Mouse (Mus musculus) forebrain, embryonic 16.5 days (tissue): ENCODE data around the gene Rbms1. TPM values are rescaled to one million over a fixed set of nuclear protein-coding genes. Genes with fewer than 3 reads are reported as not detected.

Experiments used
- ATAC-seq: fragments of 200-750 bp; cut with Nextera tagmentation; 2 replicates; pipeline ENCODE4 v1.8.0; 2017; ENCODE audit warnings: mild to moderate bottlenecking, moderate library complexity
- H3K27ac ChIP-seq: fragments of 300-500 bp; sonication (generic); 2 replicates; pipeline ENCODE4 v1.5.1; 2014; ENCODE audit warnings: low read length, control low read depth
- H3K27me3 ChIP-seq: fragments of 300-500 bp; sonication (generic); replicated peaks from 2 replicates; pipeline ENCODE4 v1.6.1; 2014; ENCODE audit warnings: low read length; ENCODE audit not compliant: control insufficient read depth, insufficient read depth
- H3K36me3 ChIP-seq: fragments of 300-500 bp; sonication (generic); 2 replicates; pipeline ENCODE4 v1.6.1; 2014; ENCODE audit not compliant: control insufficient read depth, insufficient read depth
- H3K4me1 ChIP-seq: fragments of 300-500 bp; sonication (generic); replicated peaks from 2 replicates; pipeline ENCODE4 v1.6.1; 2014; ENCODE audit warnings: low read length; ENCODE audit not compliant: control insufficient read depth, insufficient read depth
- H3K4me2 ChIP-seq: fragments of 300-500 bp; sonication (generic); 2 replicates; pipeline ENCODE4 v1.6.1; 2014; ENCODE audit warnings: mild to moderate bottlenecking, low read length, control low read depth
- H3K4me3 ChIP-seq: fragments of 300-500 bp; sonication (generic); replicated peaks from 2 replicates; pipeline ENCODE4 v1.5.1; 2014; ENCODE audit warnings: mild to moderate bottlenecking, low read length, control low read depth
- H3K9ac ChIP-seq: fragments of 300-500 bp; sonication (generic); replicated peaks from 2 replicates; pipeline ENCODE4 v1.6.1; 2014; ENCODE audit warnings: low read depth, low read length, control low read depth
- H3K9me3 ChIP-seq: fragments of 300-500 bp; sonication (generic); 2 replicates; pipeline ENCODE4 v1.6.1; 2016; ENCODE audit warnings: low read length; ENCODE audit not compliant: control insufficient read depth
- WGBS: fragments of 180-500 bp; shearing (Covaris S2); extraction: QIAGEN DNeasy Blood & Tissue Kit; methylation state at CpG from one replicate; pipeline ENCODE4 v1.1.7; 2014; 5-methylcytosine and 5-hydroxymethylcytosine counted together
- polyA plus RNA-seq: library from polyadenylated mRNA; unstranded; fragments of >200 nt; fragmentation: Nextera tagmentation; extraction: Ambion mirVana; gene quantifications from 2 replicates; pipeline ENCODE4 v1.2.1, GENCODE M21; 2015

The Rbms1 gene
- polyA plus RNA-seq, 1 experiment from 2014 or later = 23.8 TPM

- Histone ChIP-seq H3K27ac (no peak overlapping the region), H3K4me3 (no peak overlapping the region), H3K27me3 (no peaks in the 10 kb centered on the region), H3K4me1 (peaks cover 8% of the 10 kb centered on the region), H3K9me3 (no peaks in the 10 kb centered on the region), H3K36me3 (no peaks in the 10 kb centered on the region), H3K4me2 (no peak overlapping the region), H3K9ac (no peak overlapping the region)
- ATAC-seq = no peak
- WGBS = 79% methylated on average over 2 of the region's 2 CpGs
Measured at GRCm38 (mm10) chr2:60724660-60725059, 238.3 kb downstream of the Rbms1 start.

- no peaks in the 10 kb centered on the region for H3K36me3 ChIP-seq
- peak; percentile 24 for ATAC-seq
- H3K4me3 ChIP-seq = no peak overlapping the region
- H3K4me1 ChIP-seq = peaks cover 8% of the 10 kb centered on the region
- no peak overlapping the region for H3K9ac ChIP-seq
- no peak overlapping the region for H3K27ac ChIP-seq
- peak overlapping the region; percentile 15; the same call in 1 of the 2 replicates for H3K4me2 ChIP-seq
- no peaks in the 10 kb centered on the region for H3K9me3 ChIP-seq
- 79% methylated on average over 3 of the region's 3 CpGs for WGBS
- peaks cover 7% of the 10 kb centered on the region for H3K27me3 ChIP-seq
Measured at GRCm38 (mm10) chr2:60722967-60723366, 240.0 kb downstream of the Rbms1 start.

GRCm38 (mm10) chr2:60722514-60722913, 240.5 kb downstream of the Rbms1 start, which contains the start of gene Itgb6:
Itgb6 (minus strand) TSS chr2:60722643.
- Histone ChIP-seq H3K4me2 (peak within 1 kb of the TSS; percentile 15), H3K9me3 (no peaks in the 10 kb centered on the region), H3K4me1 (peaks cover 8% of the 10 kb centered on the region), H3K4me3 (no peak within 1 kb of the TSS), H3K36me3 (no peaks in the 10 kb centered on the region), H3K27ac (no peak within 1 kb of the TSS), H3K9ac (no peak within 1 kb of the TSS), H3K27me3 (peaks cover 7% of the 10 kb centered on the region)
- 19% methylated on average over 14 of the region's 14 CpGs for WGBS
- ATAC-seq = peak; percentile 96

GRCm38 (mm10) chr2:60720906-60721305, 242.1 kb downstream of the Rbms1 start:
- H3K36me3 ChIP-seq = no peaks in the 10 kb centered on the region
- H3K4me1 ChIP-seq = peaks cover 8% of the 10 kb centered on the region
- 23% methylated on average over 5 of the region's 5 CpGs for WGBS
- no peak overlapping the region for H3K4me3 ChIP-seq
- H3K9ac ChIP-seq = no peak overlapping the region
- no peak for ATAC-seq
- no peak overlapping the region for H3K4me2 ChIP-seq
- no peak overlapping the region for H3K27ac ChIP-seq
- no peaks in the 10 kb centered on the region for H3K9me3 ChIP-seq
- peaks cover 7% of the 10 kb centered on the region for H3K27me3 ChIP-seq

GRCm38 (mm10) chr2:60720205-60720604, 242.8 kb downstream of the Rbms1 start:
- no peak for ATAC-seq
- H3K36me3 ChIP-seq = no peaks in the 10 kb centered on the region
- H3K4me1 ChIP-seq = peaks cover 13% of the 10 kb centered on the region
- H3K27ac ChIP-seq = no peak overlapping the region
- WGBS = 77% methylated on average over 8 of the region's 8 CpGs
- H3K4me3 ChIP-seq = no peak overlapping the region
- peaks cover 7% of the 10 kb centered on the region for H3K27me3 ChIP-seq
- no peak overlapping the region for H3K4me2 ChIP-seq
- no peak overlapping the region for H3K9ac ChIP-seq
- no peaks in the 10 kb centered on the region for H3K9me3 ChIP-seq

GRCm38 (mm10) chr2:60717348-60717747, 245.6 kb downstream of the Rbms1 start:
- no peak overlapping the region for H3K4me2 ChIP-seq
- no peak overlapping the region for H3K4me3 ChIP-seq

GRCm38 (mm10) chr2:60716549-60716948, 246.4 kb downstream of the Rbms1 start:
- no peak overlapping the region for H3K4me3 ChIP-seq
- no peak overlapping the region for H3K27ac ChIP-seq
- no peak overlapping the region for H3K4me2 ChIP-seq
- H3K36me3 ChIP-seq = no peaks in the 10 kb centered on the region
- peaks cover 21% of the 10 kb centered on the region for H3K4me1 ChIP-seq
- H3K9ac ChIP-seq = no peak overlapping the region
- no peaks in the 10 kb centered on the region for H3K9me3 ChIP-seq
- peaks cover 7% of the 10 kb centered on the region for H3K27me3 ChIP-seq
- ATAC-seq = no peak

More at GRCm38 (mm10) chr2:60717348-60717747, 245.6 kb downstream of the Rbms1 start:
- no peaks in the 10 kb centered on the region for H3K9me3 ChIP-seq
- no peak for ATAC-seq
- no peaks in the 10 kb centered on the region for H3K36me3 ChIP-seq
- peaks cover 25% of the 10 kb centered on the region for H3K4me1 ChIP-seq
- H3K27me3 ChIP-seq = peaks cover 7% of the 10 kb centered on the region
- 61% methylated on average over 13 of the region's 13 CpGs for WGBS
- no peak overlapping the region for H3K9ac ChIP-seq
- H3K27ac ChIP-seq = no peak overlapping the region

GRCm38 (mm10) chr2:60715771-60716170, 247.2 kb downstream of the Rbms1 start:
- peaks cover 21% of the 10 kb centered on the region for H3K4me1 ChIP-seq
- no peak overlapping the region for H3K4me3 ChIP-seq
- no peak for ATAC-seq
- 77% methylated on average over 13 of the region's 13 CpGs for WGBS
- no peak overlapping the region for H3K9ac ChIP-seq
- no peak overlapping the region for H3K27ac ChIP-seq
- no peaks in the 10 kb centered on the region for H3K9me3 ChIP-seq
- peaks cover 7% of the 10 kb centered on the region for H3K27me3 ChIP-seq
- no peak overlapping the region for H3K4me2 ChIP-seq
- H3K36me3 ChIP-seq = no peaks in the 10 kb centered on the region

- Histone ChIP-seq H3K27ac (no peak overlapping the region), H3K4me3 (no peak overlapping the region)
- peak; percentile 32 for ATAC-seq
Measured at GRCm38 (mm10) chr2:60714971-60715502, 248.0 kb downstream of the Rbms1 start.

GRCm38 (mm10) chr2:60714475-60714874, 248.5 kb downstream of the Rbms1 start:
- Histone ChIP-seq H3K4me1 (peaks cover 21% of the 10 kb centered on the region), H3K36me3 (no peaks in the 10 kb centered on the region), H3K4me2 (no peak overlapping the region), H3K27me3 (peaks cover 7% of the 10 kb centered on the region), H3K9me3 (no peaks in the 10 kb centered on the region), H3K4me3 (no peak overlapping the region), H3K9ac (no peak overlapping the region), H3K27ac (no peak overlapping the region)
- no peak; the same call in 1 of the 2 replicates for ATAC-seq
- 23% methylated on average over 7 of the region's 7 CpGs for WGBS

More at GRCm38 (mm10) chr2:60714971-60715502, 248.0 kb downstream of the Rbms1 start:
- Histone ChIP-seq H3K4me2 (no peak overlapping the region), H3K4me1 (peaks cover 21% of the 10 kb centered on the region), H3K9me3 (no peaks in the 10 kb centered on the region), H3K9ac (no peak overlapping the region), H3K36me3 (no peaks in the 10 kb centered on the region), H3K27me3 (peaks cover 7% of the 10 kb centered on the region)
- WGBS = 21% methylated on average over 8 of the region's 8 CpGs
